Mouse (Mus musculus): Measurements from ENCODE around the gene Pik3r2.

DNA sequence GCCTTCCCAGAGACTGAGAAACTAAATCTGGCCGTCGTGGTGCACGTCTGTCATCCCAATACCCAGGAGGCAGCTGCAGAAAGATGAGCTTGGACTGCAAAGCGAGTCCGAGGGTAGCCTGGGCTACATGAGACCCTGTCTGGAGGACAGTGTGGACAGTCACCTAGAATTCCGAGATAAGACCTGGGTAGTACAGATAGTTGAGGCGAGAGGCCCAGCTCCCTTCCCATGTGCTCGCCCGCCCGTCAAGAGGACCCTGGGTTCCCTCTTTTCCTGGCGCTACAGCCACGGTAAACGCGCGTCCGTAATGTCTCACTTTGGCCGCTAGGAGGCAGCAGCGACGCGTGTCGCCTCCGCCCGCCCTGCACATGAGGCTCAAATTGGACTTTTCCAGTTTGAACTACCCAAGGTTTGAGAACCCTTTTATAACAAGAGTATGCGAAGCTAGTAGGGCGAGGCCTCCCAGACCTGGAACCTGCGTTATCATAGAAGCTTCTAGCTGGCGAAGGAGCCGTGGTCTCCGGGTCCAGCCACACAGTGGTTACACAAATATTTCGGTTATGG lies 45.0 kb upstream of the Pik3r2 start:
- TF ChIP-seq CTCF (IDR thresholded peaks at IDR 0.05), result peak; percentile 99
- TF ChIP-seq EP300 (IDR thresholded peaks at IDR 0.05), result no peak

All from lung, postnatal 0 days (tissue).